Mouse (Mus musculus) forebrain, embryonic 15.5 days (tissue): ENCODE results near the gene Ppp1r26. TPM values are rescaled to one million over a fixed set of nuclear protein-coding genes. Genes with fewer than 3 reads are reported as not detected.
A peak's percentile ranks its signal among the peaks of the same experiment; 100 is the strongest.

Experiments used
- ATAC-seq: fragments of 200-750 bp; cut with Nextera tagmentation; replicated peaks from 2 replicates; pipeline ENCODE4 v1.8.0; 2017; ENCODE audit warnings: mild to moderate bottlenecking, moderate TSS enrichment, moderate library complexity
- H3K27ac ChIP-seq: fragments of 300-500 bp; sonication (generic); replicated peaks from 2 replicates; pipeline ENCODE4 v1.5.1; 2015; ENCODE audit warnings: mild to moderate bottlenecking, inconsistent platforms
- H3K27me3 ChIP-seq: fragments of 300-500 bp; sonication (generic); 2 replicates; pipeline ENCODE4 v1.6.1; 2015; ENCODE audit warnings: inconsistent platforms
- H3K36me3 ChIP-seq: fragments of 300-500 bp; sonication (generic); 2 replicates; pipeline ENCODE4 v1.6.1; 2015; ENCODE audit warnings: mild to moderate bottlenecking, inconsistent platforms
- H3K4me1 ChIP-seq: fragments of 300-500 bp; sonication (generic); 2 replicates; pipeline ENCODE4 v1.6.1; 2015; ENCODE audit warnings: inconsistent platforms
- H3K4me2 ChIP-seq: fragments of 300-500 bp; sonication (generic); replicated peaks from 2 replicates; pipeline ENCODE4 v1.6.1; 2015; ENCODE audit warnings: mild to moderate bottlenecking, inconsistent platforms
- H3K4me3 ChIP-seq: fragments of 300-500 bp; sonication (generic); 2 replicates; pipeline ENCODE4 v1.5.1; 2015; ENCODE audit warnings: mild to moderate bottlenecking, inconsistent platforms
- H3K9ac ChIP-seq: fragments of 300-500 bp; sonication (generic); replicated peaks from 2 replicates; pipeline ENCODE4 v1.6.1; 2015; ENCODE audit warnings: mild to moderate bottlenecking, inconsistent platforms
- H3K9me3 ChIP-seq: fragments of 300-500 bp; sonication (generic); 2 replicates; pipeline ENCODE4 v1.6.1; 2016; ENCODE audit warnings: inconsistent platforms
- WGBS: fragments of 180-500 bp; shearing (Covaris S2); methylation state at CpG from one replicate; pipeline ENCODE4 v1.1.7; 2015; ENCODE audit warnings: mixed read lengths; 5-methylcytosine and 5-hydroxymethylcytosine counted together
- polyA plus RNA-seq: library from polyadenylated mRNA; unstranded; fragments of >200 nt; fragmentation: Nextera tagmentation; extraction: Ambion mirVana; gene quantifications from 2 replicates; pipeline ENCODE4 v1.2.1, GENCODE M21; 2015

Ppp1r26 gene
- polyA plus RNA-seq: 8.6 and 9.3 TPM in 2 replicates

DNA sequence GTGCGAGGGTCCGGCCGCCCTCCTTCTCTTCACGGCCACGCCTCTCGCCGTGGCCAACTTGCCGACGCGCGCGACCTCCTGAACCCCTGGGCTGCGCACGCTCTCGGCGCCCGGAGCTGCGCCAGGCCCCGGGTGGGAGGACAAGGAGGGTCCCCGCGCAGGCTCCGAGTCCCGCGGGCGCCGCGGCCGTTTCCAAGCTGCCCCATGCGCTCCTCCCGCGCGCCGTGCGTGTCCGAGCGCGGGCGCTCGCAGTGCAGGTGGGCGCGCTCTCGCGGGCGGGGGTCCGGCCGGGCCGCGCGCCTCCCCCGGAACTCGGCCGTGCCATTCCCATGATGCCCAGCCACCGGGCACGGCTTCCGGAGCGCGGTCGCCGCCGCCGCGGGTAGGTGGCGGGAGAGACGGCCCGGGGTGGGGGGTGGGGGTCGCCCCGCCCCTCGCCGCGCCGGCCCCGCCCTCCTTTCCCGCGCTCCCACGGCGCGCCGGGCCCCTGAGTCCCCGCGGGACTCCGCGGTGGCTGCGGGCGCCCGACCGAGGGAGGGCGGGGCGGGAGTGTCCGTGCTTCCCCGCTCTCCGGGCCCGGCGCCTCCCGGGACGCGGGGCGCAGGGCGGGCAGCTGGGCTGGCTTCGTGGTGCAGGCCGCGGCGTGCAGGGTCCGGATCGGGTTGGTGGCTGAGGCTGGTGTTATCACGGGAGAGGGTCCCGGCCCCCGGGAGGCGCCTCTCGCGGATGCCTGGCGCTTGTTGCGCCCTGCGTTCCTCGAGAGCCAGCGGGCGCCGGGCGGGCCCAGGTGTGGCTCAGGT is at the start of gene Ppp1r26:
TSS of gene Ppp1r26 (plus strand) at position 286 of the 800 bp plus-strand sequence.
- H3K27me3 ChIP-seq: no peaks in the 10 kb centered on the region
- WGBS: under 1% methylated on average over 109 of the region's 118 CpGs
- peak within 1 kb of the TSS; percentile 97 for H3K4me2 ChIP-seq
- ATAC-seq: peak; percentile 69
- H3K4me3 ChIP-seq: peak within 1 kb of the TSS; percentile 80
- peak within 1 kb of the TSS; percentile 69 for H3K9ac ChIP-seq
- H3K36me3 ChIP-seq: peaks cover 7% of the 10 kb centered on the region; the same call in 1 of the 2 replicates
- H3K4me1 ChIP-seq: peaks cover 17% of the 10 kb centered on the region
- peak within 1 kb of the TSS; percentile 74 for H3K27ac ChIP-seq
- no peaks in the 10 kb centered on the region for H3K9me3 ChIP-seq

DNA sequence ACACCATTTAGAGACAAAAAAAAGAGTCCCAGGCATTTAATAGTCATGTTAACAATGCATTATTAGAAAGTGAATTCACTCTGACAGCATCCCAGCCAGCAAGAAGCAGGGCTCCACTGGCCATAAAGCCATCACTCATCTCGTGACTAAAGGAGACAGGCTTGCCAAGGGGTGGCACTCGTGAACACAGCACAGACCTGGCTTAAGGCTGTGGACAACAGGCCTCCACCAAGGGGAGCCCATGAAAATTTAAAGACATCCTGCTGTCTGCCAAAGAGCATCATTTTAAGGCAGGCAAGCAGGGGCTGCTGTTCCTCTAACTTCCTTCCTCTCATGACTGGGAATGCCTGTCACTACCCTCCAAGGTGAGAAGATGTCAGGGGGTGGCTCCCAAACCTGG is 49.7 kb upstream of the Ppp1r26 start:
- no peaks in the 10 kb centered on the region for H3K27me3 ChIP-seq
- H3K4me3 ChIP-seq: no peak overlapping the region
- H3K4me1 ChIP-seq: peaks cover 10% of the 10 kb centered on the region; the same call in 1 of the 2 replicates
- no peak overlapping the region for H3K4me2 ChIP-seq
- no peak for ATAC-seq
- H3K27ac ChIP-seq: 0 out of 2 replicates have a peak overlapping the region, but pooled peaks have one; percentile 9
- H3K36me3 ChIP-seq: no peaks in the 10 kb centered on the region
- H3K9ac ChIP-seq: no peak overlapping the region
- WGBS: 48% methylated on average over 2 of the region's 2 CpGs
- H3K9me3 ChIP-seq: no peaks in the 10 kb centered on the region

DNA sequence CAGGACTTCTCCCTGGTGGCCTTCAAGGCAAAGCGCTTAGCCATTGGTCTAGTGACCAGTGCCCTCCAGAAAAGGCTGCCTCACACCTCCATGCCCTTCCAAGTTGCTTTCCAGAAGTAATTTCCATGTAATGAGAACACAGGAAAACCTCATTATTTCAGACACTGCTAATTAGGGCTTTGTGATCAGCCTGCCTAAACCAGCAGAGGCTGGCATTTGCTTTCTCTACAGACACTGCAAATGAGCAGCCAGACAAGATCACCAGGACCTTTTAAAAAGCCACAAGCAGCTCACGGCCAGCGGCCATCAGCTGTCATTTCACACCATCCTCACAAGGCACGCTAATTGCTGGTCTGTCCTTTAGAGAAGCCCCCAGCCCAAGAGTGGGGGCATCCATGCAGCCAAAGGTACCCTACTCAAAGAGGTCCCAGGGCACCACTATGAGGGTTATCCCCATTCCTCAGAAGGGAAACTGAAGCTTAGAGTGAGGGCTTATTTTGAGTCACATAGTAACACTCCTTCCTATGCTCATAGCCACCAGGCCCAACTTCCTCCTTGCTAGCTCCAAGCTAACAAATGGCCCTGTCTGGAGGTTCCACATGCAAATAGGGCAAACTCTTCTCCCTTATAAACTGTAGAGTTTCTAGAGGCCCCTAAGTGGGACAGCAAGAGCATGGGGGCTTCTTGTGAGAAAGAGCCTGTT is 49.0 kb upstream of the Ppp1r26 start:
- no peaks in the 10 kb centered on the region for H3K36me3 ChIP-seq
- H3K9me3 ChIP-seq: no peaks in the 10 kb centered on the region
- no peak overlapping the region for H3K4me3 ChIP-seq
- WGBS: 27% methylated on average over 4 of the region's 4 CpGs
- no peak for ATAC-seq
- no peak overlapping the region for H3K4me2 ChIP-seq
- 0 out of 2 replicates have a peak overlapping the region, but pooled peaks have one; percentile 9 for H3K27ac ChIP-seq
- peaks cover 11% of the 10 kb centered on the region; the same call in 1 of the 2 replicates for H3K4me1 ChIP-seq
- no peaks in the 10 kb centered on the region for H3K27me3 ChIP-seq
- H3K9ac ChIP-seq: no peak overlapping the region

DNA sequence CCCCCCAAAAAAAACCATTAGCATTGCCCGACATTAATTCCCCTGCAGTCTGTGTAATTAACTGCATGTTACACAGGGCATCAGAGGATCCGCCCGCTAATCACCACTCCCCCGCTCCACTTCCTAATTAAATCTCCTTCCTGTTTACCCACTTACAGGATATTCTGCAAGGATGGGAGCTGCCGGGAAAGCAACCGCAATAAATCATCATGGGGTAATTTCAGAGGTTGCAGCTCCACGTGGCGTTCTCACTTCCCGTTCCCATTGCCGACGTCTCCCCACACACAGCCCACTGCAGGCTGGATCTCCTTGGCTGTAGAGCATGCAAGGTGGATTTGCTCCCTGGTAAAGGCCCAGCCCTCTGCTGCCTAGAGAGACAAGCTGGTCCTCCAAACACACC is 45.0 kb upstream of the Ppp1r26 start:
- Histone ChIP-seq H3K4me1 (peaks cover 11% of the 10 kb centered on the region; the same call in 1 of the 2 replicates), H3K4me2 (no peak overlapping the region), H3K9ac (no peak overlapping the region), H3K4me3 (no peak overlapping the region), H3K27me3 (no peaks in the 10 kb centered on the region), H3K27ac (no peak overlapping the region; the same call in 1 of the 2 replicates), H3K36me3 (no peaks in the 10 kb centered on the region), H3K9me3 (no peaks in the 10 kb centered on the region)
- WGBS: 39% methylated on average over 11 of the region's 11 CpGs
- ATAC-seq: no peak

DNA sequence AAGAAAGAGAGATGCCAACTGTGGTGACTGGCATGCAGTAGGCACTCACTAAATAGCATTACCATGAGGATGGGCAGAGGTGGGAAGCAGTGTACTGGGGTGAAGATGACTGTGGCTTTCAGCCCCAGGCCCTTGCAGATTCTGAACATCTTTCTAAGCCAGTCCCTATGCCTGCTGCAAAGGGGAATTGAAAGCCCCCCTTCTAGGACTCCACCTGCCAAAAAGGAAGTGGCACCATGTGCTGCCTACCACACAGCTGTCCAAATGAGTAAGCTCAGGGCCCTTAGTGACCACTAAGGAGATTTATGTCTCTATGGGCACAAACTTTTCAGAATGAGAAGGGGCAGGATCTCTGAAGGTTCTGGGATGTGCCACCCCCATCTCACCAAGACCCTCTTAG is 44.5 kb upstream of the Ppp1r26 start:
- peaks cover 9% of the 10 kb centered on the region; the same call in 1 of the 2 replicates for H3K4me1 ChIP-seq
- no peak overlapping the region for H3K4me2 ChIP-seq
- no peaks in the 10 kb centered on the region for H3K27me3 ChIP-seq
- H3K36me3 ChIP-seq: no peaks in the 10 kb centered on the region
- H3K9ac ChIP-seq: no peak overlapping the region
- ATAC-seq: no peak
- no peaks in the 10 kb centered on the region for H3K9me3 ChIP-seq
- no peak overlapping the region for H3K4me3 ChIP-seq
- no peak overlapping the region; the same call in 1 of the 2 replicates for H3K27ac ChIP-seq

DNA sequence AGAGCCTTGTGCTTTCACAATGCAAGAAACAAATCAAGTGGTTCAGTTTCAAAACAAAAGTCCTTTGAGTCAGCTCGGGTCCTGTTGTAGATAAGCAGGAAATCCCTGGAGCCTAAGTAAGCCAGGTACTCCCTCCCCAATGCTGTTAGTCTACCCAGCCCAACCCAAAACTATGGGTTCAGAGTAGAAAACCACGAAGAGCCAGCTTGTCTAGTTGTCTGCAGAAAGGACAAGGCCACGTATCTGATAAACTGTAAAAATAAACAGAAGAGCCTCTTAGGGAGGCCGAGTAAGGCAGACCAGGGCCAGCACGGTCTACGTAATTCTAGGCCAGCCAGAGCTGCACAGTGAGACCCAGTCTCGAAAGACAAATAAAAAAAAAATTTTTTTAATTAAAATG is 38.8 kb upstream of the Ppp1r26 start:
- no peak for ATAC-seq
- WGBS: 69% methylated on average over 7 of the region's 7 CpGs
- H3K9me3 ChIP-seq: no peaks in the 10 kb centered on the region
- H3K27ac ChIP-seq: no peak overlapping the region
- H3K9ac ChIP-seq: no peak overlapping the region
- no peaks in the 10 kb centered on the region for H3K36me3 ChIP-seq
- H3K4me2 ChIP-seq: no peak overlapping the region
- H3K4me1 ChIP-seq: peaks cover 6% of the 10 kb centered on the region; the same call in 1 of the 2 replicates
- H3K4me3 ChIP-seq: no peak overlapping the region
- H3K27me3 ChIP-seq: no peaks in the 10 kb centered on the region

DNA sequence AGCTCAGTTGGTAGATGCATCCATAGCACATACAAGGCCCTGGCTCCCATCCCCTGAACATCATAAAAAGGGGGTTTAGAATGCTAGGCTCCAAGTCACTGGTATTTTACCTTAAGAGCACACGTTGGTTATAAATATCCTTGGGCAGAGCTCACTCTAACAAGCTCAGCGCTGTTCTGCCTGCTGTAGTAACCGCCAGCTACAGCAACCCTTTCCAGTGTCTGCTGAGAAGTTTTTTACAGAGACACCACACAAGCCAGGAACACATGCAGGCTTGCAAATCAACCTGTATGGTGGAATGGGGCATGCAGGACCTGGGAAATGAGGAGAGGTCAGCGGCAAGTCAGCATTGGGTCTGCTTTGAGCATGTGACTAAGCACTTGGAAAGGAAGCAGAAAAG is 37.5 kb upstream of the Ppp1r26 start:
- H3K4me2 ChIP-seq: no peak overlapping the region
- WGBS: 84% methylated on average over 4 of the region's 4 CpGs
- H3K4me3 ChIP-seq: no peak overlapping the region
- no peaks in the 10 kb centered on the region for H3K9me3 ChIP-seq
- peaks cover 10% of the 10 kb centered on the region; the same call in 1 of the 2 replicates for H3K4me1 ChIP-seq
- no peaks in the 10 kb centered on the region for H3K27me3 ChIP-seq
- 0 out of 2 replicates have a peak overlapping the region, but pooled peaks have one; percentile 8 for H3K27ac ChIP-seq
- H3K36me3 ChIP-seq: no peaks in the 10 kb centered on the region
- no peak for ATAC-seq
- no peak overlapping the region for H3K9ac ChIP-seq

DNA sequence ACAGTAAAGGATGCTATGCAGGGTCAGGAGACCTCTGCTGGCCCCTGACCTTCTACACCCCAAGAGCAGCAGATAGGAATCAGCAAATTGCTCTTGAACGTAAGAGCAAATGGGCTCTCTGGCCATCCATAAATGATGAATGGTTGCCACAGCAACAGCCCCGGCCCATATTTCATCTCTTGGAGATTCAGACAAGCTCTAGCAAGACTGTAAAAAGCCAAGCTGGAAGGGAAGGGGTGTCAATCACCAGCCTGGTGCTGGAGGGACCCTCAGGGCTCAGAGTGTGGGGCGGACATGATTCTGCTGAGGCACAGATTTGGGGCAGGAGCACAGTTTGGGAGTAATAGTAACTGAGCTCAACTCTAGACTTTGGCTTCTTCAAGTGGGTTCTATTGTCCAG is 37.0 kb upstream of the Ppp1r26 start:
- no peak for ATAC-seq

DNA sequence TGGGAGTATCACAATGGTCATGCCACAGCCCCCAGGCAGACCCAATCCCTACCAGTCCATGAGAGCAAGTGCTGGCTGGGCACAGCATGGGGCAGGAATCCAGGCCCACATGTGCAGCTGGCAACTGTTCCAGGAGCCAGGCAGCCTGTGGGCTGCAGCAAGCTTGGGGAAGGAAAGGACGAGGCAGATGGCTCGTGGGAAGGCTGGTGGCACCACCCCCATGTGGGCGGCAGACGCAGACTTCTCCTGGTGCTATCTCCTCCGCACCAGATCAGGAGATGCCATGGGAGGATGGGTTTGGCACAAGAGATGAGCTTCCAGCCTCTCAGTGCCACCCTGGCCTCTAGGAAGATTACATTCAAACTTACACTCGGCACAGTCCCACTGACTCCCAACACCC is 33.7 kb upstream of the Ppp1r26 start:
- H3K9ac ChIP-seq: no peak overlapping the region
- H3K9me3 ChIP-seq: no peaks in the 10 kb centered on the region
- H3K4me1 ChIP-seq: peaks cover 34% of the 10 kb centered on the region
- no peak for ATAC-seq
- H3K36me3 ChIP-seq: no peaks in the 10 kb centered on the region
- H3K27me3 ChIP-seq: no peaks in the 10 kb centered on the region
- H3K27ac ChIP-seq: no peak overlapping the region
- H3K4me2 ChIP-seq: no peak overlapping the region
- H3K4me3 ChIP-seq: no peak overlapping the region
- WGBS: 58% methylated on average over 6 of the region's 6 CpGs

More for the DNA sequence above, 37.0 kb upstream of the Ppp1r26 start:
- H3K4me1 ChIP-seq: peaks cover 13% of the 10 kb centered on the region; the same call in 1 of the 2 replicates
- H3K27ac ChIP-seq: no peak overlapping the region
- 53% methylated on average over 3 of the region's 3 CpGs for WGBS
- no peak overlapping the region for H3K9ac ChIP-seq
- no peak overlapping the region for H3K4me3 ChIP-seq
- H3K27me3 ChIP-seq: no peaks in the 10 kb centered on the region
- no peaks in the 10 kb centered on the region for H3K9me3 ChIP-seq
- no peaks in the 10 kb centered on the region for H3K36me3 ChIP-seq
- no peak overlapping the region for H3K4me2 ChIP-seq

DNA sequence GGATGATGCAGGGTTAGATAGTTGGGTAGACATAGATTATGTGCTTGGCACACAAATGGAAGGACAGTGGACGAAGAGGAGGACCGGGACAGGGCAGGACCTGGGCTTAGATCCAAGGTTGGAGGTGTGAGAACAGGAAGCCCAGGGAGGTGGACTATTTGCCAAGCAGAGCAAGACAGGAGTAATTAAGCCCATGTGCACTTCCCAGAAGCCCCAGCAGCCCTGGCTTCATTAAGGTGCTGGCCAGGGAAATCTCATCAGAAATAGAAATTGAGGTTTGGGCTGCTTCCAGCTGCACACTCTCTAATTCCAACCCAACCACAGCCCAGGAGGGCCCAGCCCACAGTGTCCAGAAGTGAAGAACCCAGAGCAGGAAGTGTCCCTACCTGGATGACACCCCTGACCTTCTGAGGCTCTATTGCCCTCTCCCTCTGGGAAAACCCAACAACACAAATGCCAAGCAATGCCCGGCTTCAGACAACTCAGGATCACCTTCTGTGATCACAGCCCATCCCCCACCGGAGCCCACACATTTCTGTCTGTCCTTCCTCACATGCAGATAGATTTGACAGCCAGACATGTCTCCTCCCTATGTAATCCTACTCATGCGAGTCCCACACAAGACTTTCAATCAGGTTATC is 32.4 kb upstream of the Ppp1r26 start:
- Histone ChIP-seq H3K9ac (no peak overlapping the region), H3K4me2 (no peak overlapping the region), H3K27ac (no peak overlapping the region), H3K4me3 (no peak overlapping the region), H3K27me3 (no peaks in the 10 kb centered on the region), H3K36me3 (no peaks in the 10 kb centered on the region), H3K9me3 (no peaks in the 10 kb centered on the region), H3K4me1 (peaks cover 34% of the 10 kb centered on the region)
- no peak for ATAC-seq
- 88% methylated on average over 5 of the region's 5 CpGs for WGBS

DNA sequence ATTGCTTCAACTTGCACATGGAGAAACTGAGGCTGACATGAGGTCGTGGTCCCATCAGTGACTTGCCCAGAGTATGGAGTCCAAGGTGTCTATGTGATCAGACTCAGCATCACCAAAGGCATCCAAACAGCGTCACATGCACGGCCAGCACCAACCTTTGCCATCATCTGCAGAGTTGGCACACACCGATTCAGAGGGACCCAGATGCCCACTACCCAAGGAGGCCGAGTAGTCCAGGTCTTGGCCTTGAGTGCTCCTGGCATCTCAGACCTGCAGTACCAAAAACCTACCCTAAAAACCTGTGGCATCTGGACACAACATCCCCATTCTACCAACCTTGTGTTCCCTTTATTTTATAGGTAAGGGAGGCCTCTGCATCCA is 31.9 kb upstream of the Ppp1r26 start:
- no peaks in the 10 kb centered on the region for H3K9me3 ChIP-seq
- H3K27ac ChIP-seq: peak overlapping the region; percentile 53; the same call in 1 of the 2 replicates
- no peak overlapping the region for H3K9ac ChIP-seq
- H3K4me3 ChIP-seq: no peak overlapping the region
- peaks cover 30% of the 10 kb centered on the region for H3K4me1 ChIP-seq
- H3K4me2 ChIP-seq: no peak overlapping the region
- H3K27me3 ChIP-seq: no peaks in the 10 kb centered on the region
- WGBS: 94% methylated on average over 5 of the region's 5 CpGs
- no peak for ATAC-seq
- H3K36me3 ChIP-seq: no peaks in the 10 kb centered on the region
